Mouse (Mus musculus) midbrain, embryonic 10.5 days (tissue): ENCODE results near the gene Reps1. TPM values are rescaled to one million over a fixed set of nuclear protein-coding genes. Genes with fewer than 3 reads are reported as not detected.
"Not testable (repeated sequence)": the region's sequence is repeated elsewhere in the genome, so short reads cannot be mapped to it uniquely, and the experiment has no call there.

ENCODE experiments used
- DNase-seq: peaks from one replicate; pipeline ENCODE4 v3.0.0-alpha.2; 2017; ENCODE audit warnings: low spot score
- H3K27ac ChIP-seq: fragments of 300-500 bp; sonication (generic); replicated peaks from 2 replicates; pipeline ENCODE4 v1.5.1; 2016; ENCODE audit warnings: mild to moderate bottlenecking
- H3K27me3 ChIP-seq: fragments of 300-500 bp; sonication (generic); 2 replicates; pipeline ENCODE4 v1.6.1; 2016; ENCODE audit warnings: low read depth, mild to moderate bottlenecking; ENCODE audit not compliant: poor library complexity, severe bottlenecking
- H3K36me3 ChIP-seq: fragments of 300-500 bp; sonication (generic); 2 replicates; pipeline ENCODE4 v1.6.1; 2016; ENCODE audit warnings: mild to moderate bottlenecking, moderate library complexity
- H3K4me1 ChIP-seq: fragments of 300-500 bp; sonication (generic); 2 replicates; pipeline ENCODE4 v1.6.1; 2016
- H3K4me3 ChIP-seq: fragments of 300-500 bp; sonication (generic); 2 replicates; pipeline ENCODE4 v1.5.1; 2016; ENCODE audit warnings: mild to moderate bottlenecking, moderate library complexity
- H3K9me3 ChIP-seq: fragments of 300-500 bp; sonication (generic); replicated peaks from 2 replicates; pipeline ENCODE4 v1.6.1; 2016; ENCODE audit warnings: mild to moderate bottlenecking
- WGBS: fragments of 180-500 bp; shearing (Covaris S2); methylation state at CpG from one replicate; pipeline ENCODE4 v1.1.7; 2016; 5-methylcytosine and 5-hydroxymethylcytosine counted together
- polyA plus RNA-seq: library from polyadenylated mRNA; unstranded; fragments of >200 nt; fragmentation: Nextera tagmentation; extraction: Ambion mirVana; gene quantifications from 2 replicates; pipeline ENCODE4 v1.2.1, GENCODE M21; 2016

The Reps1 gene
- polyA plus RNA-seq, 1 experiment from 2014 or later, result 15.1 TPM

GRCm38 (mm10) chr10:18113473-18114093, 57.9 kb downstream of the Reps1 start:
- H3K27ac ChIP-seq, result no peak overlapping the region

DNA sequence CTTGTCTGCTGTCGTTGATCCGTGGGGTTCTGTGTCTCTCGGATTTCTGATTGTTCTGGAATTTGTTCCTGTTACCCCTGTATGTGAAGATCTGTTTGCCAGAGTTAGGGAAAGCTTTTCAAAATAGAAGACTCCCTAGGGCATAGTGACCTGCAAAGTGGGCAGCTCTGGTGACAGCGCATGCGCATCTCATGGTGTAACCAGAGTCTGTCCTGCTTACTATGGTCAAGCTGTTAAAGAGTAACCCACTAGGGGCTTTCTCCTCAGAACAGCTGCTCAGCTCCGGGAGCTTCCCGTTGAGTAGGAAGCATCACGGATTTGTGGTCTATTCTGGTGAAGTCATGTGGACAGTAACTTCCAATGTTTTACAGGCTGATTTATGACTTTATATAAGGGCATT, 62.7 kb downstream of the Reps1 start:
- H3K9me3 ChIP-seq, result no peaks in the 10 kb centered on the region; the same call in 1 of the 2 replicates

More at GRCm38 (mm10) chr10:18113473-18114093, 57.9 kb downstream of the Reps1 start:
- no peak overlapping the region for H3K4me3 ChIP-seq
- H3K36me3 ChIP-seq, result peaks cover 51% of the 10 kb centered on the region
- no peak for DNase-seq
- no peaks in the 10 kb centered on the region for H3K9me3 ChIP-seq
- no peaks in the 10 kb centered on the region for H3K27me3 ChIP-seq
- 87% methylated on average over 10 of the region's 10 CpGs for WGBS
- H3K4me1 ChIP-seq, result no peaks in the 10 kb centered on the region

DNA sequence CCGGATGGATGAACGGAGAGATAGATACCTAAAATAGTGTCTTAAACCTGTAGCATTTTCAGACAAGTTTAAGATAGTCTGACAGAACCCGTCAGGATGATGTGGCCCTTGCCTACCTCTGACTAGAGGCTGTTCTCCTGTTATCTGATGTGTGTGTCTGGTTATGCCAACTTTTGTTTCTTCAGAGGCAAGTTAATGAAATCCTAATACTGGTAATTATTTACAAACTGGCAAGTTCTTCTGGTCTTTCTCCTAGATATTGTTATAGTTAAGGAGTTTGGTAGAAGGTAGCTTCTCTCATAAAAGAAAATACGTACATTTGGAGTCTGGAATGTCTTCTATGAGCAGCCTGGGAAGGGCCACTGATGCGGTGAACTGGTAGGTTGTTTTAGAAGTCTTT, 74.6 kb downstream of the Reps1 start:
- Histone ChIP-seq H3K36me3 (peaks cover 15% of the 10 kb centered on the region), H3K4me3 (no peak overlapping the region), H3K27me3 (no peaks in the 10 kb centered on the region), H3K27ac (no peak overlapping the region), H3K9me3 (no peaks in the 10 kb centered on the region), H3K4me1 (no peaks in the 10 kb centered on the region)
- DNase-seq, result no peak
- 94% methylated on average over 5 of the region's 5 CpGs for WGBS

More for the DNA sequence above, 62.7 kb downstream of the Reps1 start:
- no peak overlapping the region for H3K4me3 ChIP-seq
- H3K4me1 ChIP-seq, result no peaks in the 10 kb centered on the region
- no peak for DNase-seq
- H3K27ac ChIP-seq, result no peak overlapping the region
- WGBS, result 91% methylated on average over 8 of the region's 8 CpGs
- H3K36me3 ChIP-seq, result peaks cover 92% of the 10 kb centered on the region
- H3K27me3 ChIP-seq, result no peaks in the 10 kb centered on the region

DNA sequence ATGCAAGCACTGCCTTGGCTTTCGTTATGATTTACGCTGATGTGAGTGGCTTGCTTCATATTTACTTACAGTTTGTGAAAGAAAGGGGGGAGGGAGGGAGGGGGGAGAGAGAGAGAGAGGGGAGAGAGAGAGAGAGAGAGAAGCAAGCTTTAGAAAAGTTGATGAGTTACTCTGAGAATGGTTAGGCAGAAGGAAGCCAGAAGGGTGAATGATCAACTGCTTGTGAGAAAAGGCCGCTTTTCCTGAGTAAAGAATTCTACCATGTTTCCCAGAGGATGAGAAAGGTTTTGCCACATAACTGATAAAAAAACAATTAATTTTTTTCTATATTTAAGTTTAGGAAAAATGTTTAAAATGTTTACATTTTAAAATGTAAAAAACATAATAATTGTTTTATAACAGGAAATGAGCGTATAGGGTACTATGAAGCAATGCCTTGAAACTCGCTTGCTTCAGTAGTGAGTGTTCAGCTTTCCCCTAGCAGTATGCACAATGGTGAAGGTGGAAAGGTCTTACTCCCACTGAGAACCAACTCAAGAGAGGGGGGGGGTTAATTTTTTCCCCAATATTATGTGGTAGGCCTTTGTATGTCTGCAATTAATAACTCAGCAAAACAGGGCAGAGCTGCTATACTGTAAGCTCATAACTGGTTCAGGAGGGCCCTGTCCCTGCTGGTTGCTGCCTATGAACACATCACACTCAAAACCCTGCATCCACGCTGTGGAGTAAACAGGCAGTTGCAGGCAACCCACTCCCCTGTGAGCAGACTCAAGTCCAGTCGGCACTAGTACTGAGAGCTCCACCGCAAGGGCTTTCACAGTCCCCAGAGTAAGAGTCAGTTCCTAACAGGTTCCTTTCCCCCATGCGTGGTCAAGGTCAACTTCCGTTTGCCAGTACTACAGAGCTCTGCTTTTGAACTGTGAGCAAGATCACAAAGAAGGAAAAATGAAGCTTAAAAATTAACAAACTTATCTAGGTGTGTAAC, 76.3 kb downstream of the Reps1 start:
- no peak for DNase-seq
- no peak overlapping the region for H3K4me3 ChIP-seq
- H3K27ac ChIP-seq, result no peak overlapping the region
- no peaks in the 10 kb centered on the region for H3K27me3 ChIP-seq
- H3K9me3 ChIP-seq, result no peaks in the 10 kb centered on the region
- H3K4me1 ChIP-seq, result no peaks in the 10 kb centered on the region
- 92% methylated on average over 10 of the region's 10 CpGs for WGBS
- H3K36me3 ChIP-seq, result peaks cover 2% of the 10 kb centered on the region; the same call in 1 of the 2 replicates

GRCm38 (mm10) chr10:18138853-18139503, 83.3 kb downstream of the Reps1 start:
- H3K36me3 ChIP-seq, H3K27me3 ChIP-seq, H3K4me1 ChIP-seq, H3K27ac ChIP-seq, DNase-seq, H3K9me3 ChIP-seq: not testable (repeated sequence)
- H3K4me3 ChIP-seq, result peak overlapping the region; percentile 39
- 69% methylated on average over 18 of the region's 26 CpGs for WGBS

DNA sequence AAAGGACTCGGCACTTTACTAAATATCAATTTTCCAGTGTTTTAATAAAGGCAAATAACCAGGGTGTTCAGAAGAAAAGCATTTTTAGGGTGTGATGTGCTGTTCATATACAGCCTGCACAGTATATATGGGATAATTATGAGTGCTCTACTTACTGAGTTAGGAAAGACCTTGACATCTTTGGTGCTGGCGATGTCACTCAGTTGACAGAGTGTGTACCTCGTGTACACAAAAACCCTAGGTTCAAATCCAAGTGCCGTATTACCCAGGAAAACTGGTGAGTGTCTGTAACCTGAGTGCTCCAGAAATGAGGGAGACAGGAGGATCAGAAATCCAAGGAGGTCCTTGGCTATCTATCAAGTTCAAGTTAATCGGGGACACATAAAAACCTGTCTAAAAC, 84.0 kb downstream of the Reps1 start:
- WGBS, result 89% methylated on average over 5 of the region's 5 CpGs
- H3K4me3 ChIP-seq, result peak overlapping the region; percentile 39
- no peaks in the 10 kb centered on the region for H3K27me3 ChIP-seq
- no peaks in the 10 kb centered on the region for H3K4me1 ChIP-seq
- no peak for DNase-seq
- no peaks in the 10 kb centered on the region for H3K36me3 ChIP-seq
- no peak overlapping the region for H3K27ac ChIP-seq
- no peaks in the 10 kb centered on the region for H3K9me3 ChIP-seq

- Histone ChIP-seq H3K27ac (no peak overlapping the region), H3K4me3 (no peak overlapping the region), H3K27me3 (no peaks in the 10 kb centered on the region), H3K36me3 (no peaks in the 10 kb centered on the region), H3K4me1 (no peaks in the 10 kb centered on the region), H3K9me3 (no peaks in the 10 kb centered on the region)
- no peak for DNase-seq
- WGBS, result 88% methylated on average over 2 of the region's 2 CpGs
Measured at GRCm38 (mm10) chr10:18141389-18141788, 85.7 kb downstream of the Reps1 start.

DNA sequence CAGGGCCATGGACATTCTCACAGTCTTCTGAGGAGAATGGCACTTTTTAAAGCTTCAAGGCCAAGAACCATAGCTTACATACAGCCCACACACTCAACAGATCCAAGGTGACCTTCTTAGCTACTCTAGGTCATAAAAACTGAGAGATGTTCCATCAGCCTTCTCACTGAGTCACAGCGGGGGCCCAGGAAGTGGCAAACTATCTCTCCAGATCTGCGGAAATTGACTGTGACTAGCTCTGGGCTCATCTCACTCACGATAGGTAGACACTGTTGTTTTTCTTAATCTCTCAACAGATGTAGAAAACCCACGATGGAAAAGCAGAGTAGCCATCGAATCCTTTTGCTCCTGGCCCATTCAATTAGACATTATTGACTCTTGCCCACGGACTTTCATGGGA, 86.6 kb downstream of the Reps1 start:
- DNase-seq, result no peak
- no peaks in the 10 kb centered on the region for H3K27me3 ChIP-seq
- no peaks in the 10 kb centered on the region for H3K36me3 ChIP-seq
- no peak overlapping the region for H3K4me3 ChIP-seq
- no peaks in the 10 kb centered on the region for H3K4me1 ChIP-seq
- no peaks in the 10 kb centered on the region for H3K9me3 ChIP-seq
- H3K27ac ChIP-seq, result no peak overlapping the region
- 89% methylated on average over 6 of the region's 6 CpGs for WGBS

- Histone ChIP-seq H3K4me3 (no peak overlapping the region), H3K27me3 (no peaks in the 10 kb centered on the region), H3K36me3 (no peaks in the 10 kb centered on the region), H3K4me1 (no peaks in the 10 kb centered on the region), H3K27ac (no peak overlapping the region), H3K9me3 (no peaks in the 10 kb centered on the region)
- no peak for DNase-seq
- 79% methylated on average over 3 of the region's 3 CpGs for WGBS
Measured at GRCm38 (mm10) chr10:18147224-18147623, 91.6 kb downstream of the Reps1 start.

- DNase-seq, result no peak
- Histone ChIP-seq H3K27me3 (no peaks in the 10 kb centered on the region), H3K27ac (no peak overlapping the region), H3K4me1 (no peaks in the 10 kb centered on the region), H3K4me3 (no peak overlapping the region), H3K36me3 (no peaks in the 10 kb centered on the region), H3K9me3 (no peaks in the 10 kb centered on the region)
- 90% methylated on average over 7 of the region's 7 CpGs for WGBS
Measured at GRCm38 (mm10) chr10:18162435-18162971, 106.8 kb downstream of the Reps1 start.
